Mouse (Mus musculus) left cerebral cortex, postnatal 36 days (tissue): ENCODE data around the gene Arl5c. TPM values are rescaled to one million over a fixed set of nuclear protein-coding genes. Genes with fewer than 3 reads are reported as not detected.

Source experiments
- DNase-seq, 2 experiments: peaks; one replicate each; pipeline ENCODE4 v3.0.0; 2021 to 2022; ENCODE audit warnings: low spot score in 2 of 2, mixed read lengths in 1 of 2
- intact Hi-C: fragments of 180-260 bp; cut with DNase I; formaldehyde crosslinking; loops from one replicate; pipeline ENCODE4 v1.15.1; 2025
- total RNA-seq, 2 experiments: library from RNA; stranded (reverse); gene quantifications; 2 replicates each; pipeline ENCODE4 v1.2.3; 2021

Gene Arl5c
- total RNA-seq, 2 experiments from 2014 or later: 0.93 to 1.7 TPM

- intact Hi-C loops: no loop called here
- DNase-seq: no peak
Measured at GRCm38 (mm10) chr11:97977797-97978196, 18.2 kb downstream of the Arl5c start.

GRCm38 (mm10) chr11:97974746-97975145 lies 21.2 kb downstream of the Arl5c start:
- DNase-seq: no peak
- intact Hi-C loops: loop anchor here (5.0 kb wide), 1 partner anchor 42 kb away; no protein-coding TSS in a partner anchor

GRCm38 (mm10) chr11:97974141-97974540 lies 21.8 kb downstream of the Arl5c start:
- DNase-seq: no peak
- intact Hi-C loops: loop anchor here (5.0 kb wide), 1 partner anchor 42 kb away; no protein-coding TSS in a partner anchor

- DNase-seq: no peak
- intact Hi-C loops: loop anchor here (5.0 kb wide), 1 partner anchor 40 kb away; no protein-coding TSS in a partner anchor
Measured at GRCm38 (mm10) chr11:97972434-97972833, 23.5 kb downstream of the Arl5c start.

- DNase-seq: peak; percentile 88 to 90
- intact Hi-C loops: loop anchor here (5.0 kb wide), 1 partner anchor 39 kb away; no protein-coding TSS in a partner anchor
Measured at GRCm38 (mm10) chr11:97971232-97971631, 24.7 kb downstream of the Arl5c start.

- DNase-seq: no peak
- intact Hi-C loops: loop anchor here (5.0 kb wide), 1 partner anchor 38 kb away; no protein-coding TSS in a partner anchor
Measured at GRCm38 (mm10) chr11:97970771-97971170, 25.2 kb downstream of the Arl5c start.

- DNase-seq: no peak
- intact Hi-C loops: no loop called here
Measured at GRCm38 (mm10) chr11:97968385-97968784, 27.6 kb downstream of the Arl5c start.

GRCm38 (mm10) chr11:97967114-97967513 lies 28.9 kb downstream of the Arl5c start:
- no peak for DNase-seq
- intact Hi-C loops: no loop called here

- intact Hi-C loops: no loop called here
Measured at GRCm38 (mm10) chr11:97960907-97961306, 35.1 kb downstream of the Arl5c start.

GRCm38 (mm10) chr11:97959300-97959680 lies 36.7 kb downstream of the Arl5c start:
- intact Hi-C loops: no loop called here
- no peak for DNase-seq

More at GRCm38 (mm10) chr11:97960907-97961306, 35.1 kb downstream of the Arl5c start:
- DNase-seq: no peak

GRCm38 (mm10) chr11:97958641-97959299 lies 37.2 kb downstream of the Arl5c start:
- intact Hi-C loops: no loop called here
- DNase-seq: no peak

- DNase-seq: no peak
- intact Hi-C loops: no loop called here
Measured at GRCm38 (mm10) chr11:97956905-97957560, 38.9 kb downstream of the Arl5c start.

GRCm38 (mm10) chr11:97955915-97956314 lies 40.1 kb downstream of the Arl5c start:
- intact Hi-C loops: no loop called here

GRCm38 (mm10) chr11:97955146-97955902 lies 40.7 kb downstream of the Arl5c start:
- intact Hi-C loops: no loop called here
- DNase-seq: no peak

More at GRCm38 (mm10) chr11:97955915-97956314, 40.1 kb downstream of the Arl5c start:
- no peak for DNase-seq

GRCm38 (mm10) chr11:97954469-97955141 lies 41.4 kb downstream of the Arl5c start:
- no peak for DNase-seq
- intact Hi-C loops: no loop called here

- DNase-seq: no peak
- intact Hi-C loops: no loop called here
Measured at GRCm38 (mm10) chr11:97953939-97954275, 42.1 kb downstream of the Arl5c start.

- DNase-seq: no peak
- intact Hi-C loops: no loop called here
Measured at GRCm38 (mm10) chr11:97953179-97953938, 42.6 kb downstream of the Arl5c start.

- intact Hi-C loops: no loop called here
- no peak for DNase-seq
Measured at GRCm38 (mm10) chr11:97952367-97953006, 43.5 kb downstream of the Arl5c start.
